ENCODE assay signal across 9 mouse cellular contexts in the genomic region with DNA sequence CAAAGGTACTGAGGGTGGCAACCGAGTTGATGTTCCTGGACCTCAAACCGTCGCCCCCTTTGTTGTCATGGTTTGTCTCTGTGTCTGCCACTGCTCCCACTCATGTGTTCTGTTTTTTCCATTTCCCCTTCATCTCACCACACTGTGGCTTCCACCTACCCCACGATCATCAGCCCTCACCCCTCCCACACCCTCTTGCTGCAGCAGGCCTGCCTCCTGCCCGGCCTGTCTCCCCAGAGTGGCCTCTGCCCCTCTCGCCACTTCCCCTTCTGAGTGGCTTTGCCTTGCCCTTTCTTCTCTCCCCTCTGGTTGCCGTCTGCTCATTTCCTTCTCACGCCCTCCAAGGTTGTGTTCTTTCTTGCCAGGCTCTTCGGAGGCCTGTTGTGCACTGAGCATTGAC.
A peak's percentile ranks its signal among the peaks of the same experiment; 100 is the strongest.
DNase-seq lines count a peak whose midpoint lies in the region; ATAC-seq and TF ChIP-seq lines count a peak whose summit lies in the region.
"Had no signal": no experiment of that assay in that cellular context is flagged by ENCODE, and none has a peak within 500 bp of the region (broad histone marks: within the 10 kb centered on the region; RNA-seq: fewer than 3 reads in every experiment).

No protein-coding gene starts in this region.

- no peaks in the 10 kb centered on the region for H3K36me3 ChIP-seq in kidney, embryonic 15.5 days
- H3K36me3 ChIP-seq: limb, embryonic 15.5 days had no signal

- no peaks in the 10 kb centered on the region for H3K9me3 ChIP-seq in kidney, embryonic 15.5 days (replicated peaks)
- H3K9me3 ChIP-seq: limb, embryonic 15.5 days had no signal

- ATAC-seq in kidney, embryonic 15.5 days (replicated peaks; ENCODE audit: low FRiP score): no peak

- TF ChIP-seq CTCF in bone marrow, adult 2 months (IDR thresholded peaks at IDR 0.05; ENCODE audit: control insufficient read depth, insufficient read depth, low read length): no peak

- no peak overlapping the region for H3K9ac ChIP-seq in kidney, embryonic 15.5 days
- H3K9ac ChIP-seq: limb, embryonic 15.5 days had no signal

- no peak overlapping the region; the same call in 1 of the 2 replicates for H3K4me2 ChIP-seq in kidney, embryonic 15.5 days
- H3K4me2 ChIP-seq: limb, embryonic 15.5 days had no signal

- peaks cover 2% of the 10 kb centered on the region; the same call in 1 of the 2 replicates for H3K27me3 ChIP-seq in kidney, embryonic 15.5 days

- H3K4me1 ChIP-seq in kidney, embryonic 15.5 days: peaks cover 37% of the 10 kb centered on the region
- H3K4me1 ChIP-seq in bone marrow, adult 2 months (ENCODE audit: control insufficient read depth, insufficient read depth, low read length): peaks cover 6% of the 10 kb centered on the region

- WGBS in kidney, embryonic 15.5 days: 61% methylated on average over 9 of the region's 9 CpGs
- WGBS in bone marrow, adult 2 months: 2% methylated on average over 9 of the region's 9 CpGs

- peak overlapping the region; percentile 30; the same call in 1 of the 2 replicates for H3K27ac ChIP-seq in kidney, embryonic 15.5 days
- peak overlapping the region; percentile 26; the same call in 1 of the 2 replicates for H3K27ac ChIP-seq in bone marrow, adult 2 months (ENCODE audit: control insufficient read depth, insufficient read depth, low read depth, low read length, poor library complexity)
- H3K27ac ChIP-seq: limb, embryonic 15.5 days had no signal

- H3K4me3 ChIP-seq in kidney, embryonic 15.5 days (replicated peaks): no peak overlapping the region
- no peak overlapping the region for H3K4me3 ChIP-seq in bone marrow, adult 2 months (replicated peaks; ENCODE audit: control insufficient read depth, low read depth, low read length)
- H3K4me3 ChIP-seq: limb, embryonic 15.5 days had no signal

- no peak for TF ChIP-seq POLR2A in bone marrow, adult 2 months (IDR thresholded peaks at IDR 0.05; ENCODE audit: borderline replicate concordance, control insufficient read depth, low read depth, low read length)

- DNase-seq in kidney, adult 8-10 months: no peak
- peak; percentile 14 to 62 for DNase-seq in kidney, postnatal 25 days
- peak; percentile 58 for DNase-seq in naive thymus-derived CD4-positive, alpha-beta T cell, adult 2 months (ENCODE audit: low read depth)
- DNase-seq in embryo, embryonic 10 days (ENCODE audit: low spot score): no peak
- DNase-seq in cerebellum, adult 9-10 months: no peak
- no peak for DNase-seq in cerebellum, adult 18-20 months

Comparison
In these comparisons a context has a peak if more than half of its experiments do, and no peak if none do; other contexts are left out.
1. DNase-seq: peak in kidney, postnatal 25 days (2 of 2) and naive thymus-derived CD4-positive, alpha-beta T cell, adult 2 months (single experiment); none in kidney, adult 8-10 months (0 of 2), embryo, embryonic 10 days (single experiment), cerebellum, adult 9-10 months (single experiment) and cerebellum, adult 18-20 months (0 of 2).